Comparison of ENCODE assay signal across 12 mouse cellular contexts in genomic region chr19:57600233-57600929, GRCm38 (mm10). TPM values are rescaled to one million over a fixed set of nuclear protein-coding genes. Genes with fewer than 3 reads are reported as not detected.
DNase-seq lines count a peak whose midpoint lies in the region; ATAC-seq lines count a peak whose summit lies in the region.
"Had no signal": no experiment of that assay in that cellular context is flagged by ENCODE, and none has a peak within 500 bp of the region (broad histone marks: within the 10 kb centered on the region; RNA-seq: fewer than 3 reads in every experiment).

No protein-coding gene starts in this region.

- peak; percentile 63; the same call in 1 of the 2 replicates for ATAC-seq in liver, embryonic 13.5 days (ENCODE audit: low read depth)
- ATAC-seq: forebrain, embryonic 16.5 days had no signal

- DNase-seq in kidney, adult 9 months: peak; percentile 29
- no peak for DNase-seq in kidney, postnatal 10 days
- peak; percentile 35 for DNase-seq in adipocyte (ENCODE audit: low spot score)
- peak; percentile 9 for DNase-seq in liver, embryonic 13.5 days
- peak; percentile 64 for DNase-seq in lung, postnatal 36 days
- no peak for DNase-seq in gastrocnemius, postnatal 10 days
- DNase-seq in spleen, adult 18-20 months: no peak
- DNase-seq in thymus, adult 18-20 months: no peak
- DNase-seq: heart, adult 2 months had no signal

- no peaks in the 10 kb centered on the region for H3K9me3 ChIP-seq in liver, embryonic 13.5 days (replicated peaks)
- H3K9me3 ChIP-seq: hindbrain, embryonic 15.5 days; limb, embryonic 15.5 days had no signal

- H3K27me3 ChIP-seq in liver, embryonic 13.5 days: no peaks in the 10 kb centered on the region
- H3K27me3 ChIP-seq: hindbrain, embryonic 15.5 days; limb, embryonic 15.5 days had no signal

- no peak overlapping the region for H3K9ac ChIP-seq in liver, embryonic 13.5 days
- H3K9ac ChIP-seq: hindbrain, embryonic 15.5 days; limb, embryonic 15.5 days had no signal

- H3K36me3 ChIP-seq in liver, embryonic 13.5 days: no peaks in the 10 kb centered on the region
- H3K36me3 ChIP-seq: hindbrain, embryonic 15.5 days; limb, embryonic 15.5 days had no signal

- H3K4me2 ChIP-seq in liver, embryonic 13.5 days: peak overlapping the region; percentile 36
- H3K4me2 ChIP-seq: hindbrain, embryonic 15.5 days; limb, embryonic 15.5 days had no signal

- 39% methylated on average over 16 of the region's 16 CpGs for WGBS in liver, embryonic 13.5 days (ENCODE audit: insufficient replicate concordance)

- H3K4me1 ChIP-seq in liver, embryonic 13.5 days (replicated peaks): peaks cover 14% of the 10 kb centered on the region

- H3K4me3 ChIP-seq in liver, embryonic 13.5 days (replicated peaks): no peak overlapping the region
- H3K4me3 ChIP-seq: heart, adult 2 months; hindbrain, embryonic 15.5 days; limb, embryonic 15.5 days had no signal

- H3K27ac ChIP-seq in liver, embryonic 13.5 days: no peak overlapping the region
- H3K27ac ChIP-seq: heart, adult 2 months; hindbrain, embryonic 15.5 days; limb, embryonic 15.5 days had no signal

RNA-seq across cellular contexts. Expression of gene Atrnl1, which starts 10.5 kb away (rescaled TPM):
- 0.68 and 0.70 TPM in 2 replicates for polyA plus RNA-seq in liver, embryonic 13.5 days (2015; fragmentation: Nextera tagmentation; extraction: Ambion mirVana)
- 10 to 100 TPM; 14.4 to 17.2 TPM for total RNA-seq in gastrocnemius, postnatal 10 days (2021)

Comparison
In these comparisons a context has a peak if more than half of its experiments do, and no peak if none do; other contexts are left out.
1. DNase-seq: peak in kidney, adult 9 months (single experiment), adipocyte (single experiment), liver, embryonic 13.5 days (single experiment) and lung, postnatal 36 days (single experiment); none in kidney, postnatal 10 days (single experiment), gastrocnemius, postnatal 10 days (single experiment), spleen, adult 18-20 months (0 of 2) and thymus, adult 18-20 months (0 of 2).